Mouse (Mus musculus): ENCODE results near the gene Zp3. TPM values are rescaled to one million over a fixed set of nuclear protein-coding genes. Genes with fewer than 3 reads are reported as not detected.
A peak's percentile ranks its signal among the peaks of the same experiment; 100 is the strongest.

The Zp3 gene
- total and polyA plus RNA-seq, 2 experiments from 2014 or later = not detected

GRCm38 (mm10) chr5:135962125-135962491, 17.8 kb upstream of the Zp3 start:
- no peaks in the 10 kb centered on the region for H3K9me3 ChIP-seq (replicated peaks; ENCODE audit: control insufficient read depth, low read length)
- peak overlapping the region; percentile 62 for H3K4me3 ChIP-seq (ENCODE audit: low read depth, low read length)
- peak overlapping the region; percentile 95 for H3K4me2 ChIP-seq (ENCODE audit: low read depth, low read length)
- DNase-seq (ENCODE audit: low spot score) = no peak
- H3K27ac ChIP-seq (ENCODE audit: low read depth) = peak overlapping the region; percentile 96
- H3K36me3 ChIP-seq (replicated peaks; ENCODE audit: control insufficient read depth, insufficient read depth, low read length) = no peaks in the 10 kb centered on the region
- no peak for ATAC-seq (ENCODE audit: insufficient read depth, low read depth)
- TF ChIP-seq CTCF (IDR thresholded peaks at IDR 0.05; ENCODE audit: low read depth) = no peak
- TF ChIP-seq EP300 (IDR thresholded peaks at IDR 0.05; ENCODE audit: low read depth) = no peak
- peaks cover 30% of the 10 kb centered on the region for H3K4me1 ChIP-seq (ENCODE audit: control insufficient read depth, insufficient read depth)
- H3K9ac ChIP-seq (replicated peaks; ENCODE audit: low read depth, low read length) = peak overlapping the region; percentile 36; the same call in 1 of the 2 replicates
- under 1% methylated on average over 11 of the region's 11 CpGs for WGBS
- H3K27me3 ChIP-seq (ENCODE audit: control insufficient read depth, insufficient read depth, low read length) = no peaks in the 10 kb centered on the region

- Histone ChIP-seq H3K4me2 (ENCODE audit: low read depth, low read length) (peak overlapping the region; percentile 95), H3K9me3 (replicated peaks; ENCODE audit: control insufficient read depth, low read length) (no peaks in the 10 kb centered on the region), H3K9ac (replicated peaks; ENCODE audit: low read depth, low read length) (peak overlapping the region; percentile 83), H3K4me1 (ENCODE audit: control insufficient read depth, insufficient read depth) (peaks cover 28% of the 10 kb centered on the region), H3K27me3 (ENCODE audit: control insufficient read depth, insufficient read depth, low read length) (no peaks in the 10 kb centered on the region), H3K4me3 (ENCODE audit: low read depth, low read length) (peak overlapping the region; percentile 62), H3K27ac (ENCODE audit: low read depth) (peak overlapping the region; percentile 96), H3K36me3 (replicated peaks; ENCODE audit: control insufficient read depth, insufficient read depth, low read length) (no peaks in the 10 kb centered on the region)
- DNase-seq (ENCODE audit: low spot score) (peak; percentile 100), ATAC-seq (ENCODE audit: insufficient read depth, low read depth) (peak; percentile 88)
- WGBS = under 1% methylated on average over 64 of the region's 64 CpGs
- TF ChIP-seq CTCF (IDR thresholded peaks at IDR 0.05; ENCODE audit: low read depth) = peak; percentile 15; the same call in 1 of the 2 replicates
- peak; percentile 71; the same call in 1 of the 2 replicates for TF ChIP-seq EP300 (IDR thresholded peaks at IDR 0.05; ENCODE audit: low read depth)
Observed at GRCm38 (mm10) chr5:135962492-135963279, 17.2 kb upstream of the Zp3 start.

DNA sequence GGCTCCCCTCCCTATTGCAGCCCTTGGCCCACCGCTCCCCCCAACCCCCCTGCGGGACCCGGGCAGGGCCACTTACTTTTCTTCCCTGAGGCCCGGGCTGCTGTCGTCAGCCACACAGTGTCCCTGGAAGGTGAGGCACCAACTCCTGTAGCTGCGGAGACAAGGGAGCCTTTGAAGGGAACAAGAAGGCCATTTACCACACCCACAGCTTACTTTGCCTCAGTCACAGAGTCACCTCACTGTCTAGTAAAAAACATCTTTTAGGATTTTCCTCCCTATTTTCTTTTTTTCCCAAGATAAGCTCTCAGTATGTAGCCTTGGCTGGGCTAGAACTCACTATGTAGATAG, 16.6 kb upstream of the Zp3 start:
- H3K4me2 ChIP-seq (ENCODE audit: low read depth, low read length) = peak overlapping the region; percentile 95
- DNase-seq (ENCODE audit: low spot score) = no peak
- no peaks in the 10 kb centered on the region for H3K36me3 ChIP-seq (replicated peaks; ENCODE audit: control insufficient read depth, insufficient read depth, low read length)
- WGBS = 12% methylated on average over 6 of the region's 6 CpGs
- TF ChIP-seq EP300 (IDR thresholded peaks at IDR 0.05; ENCODE audit: low read depth) = no peak
- no peak for TF ChIP-seq CTCF (IDR thresholded peaks at IDR 0.05; ENCODE audit: low read depth)
- peak overlapping the region; percentile 83 for H3K9ac ChIP-seq (replicated peaks; ENCODE audit: low read depth, low read length)
- peaks cover 24% of the 10 kb centered on the region for H3K4me1 ChIP-seq (ENCODE audit: control insufficient read depth, insufficient read depth)
- peak overlapping the region; percentile 62 for H3K4me3 ChIP-seq (ENCODE audit: low read depth, low read length)
- H3K27me3 ChIP-seq (ENCODE audit: control insufficient read depth, insufficient read depth, low read length) = no peaks in the 10 kb centered on the region
- peak overlapping the region; percentile 96 for H3K27ac ChIP-seq (ENCODE audit: low read depth)
- ATAC-seq (ENCODE audit: insufficient read depth, low read depth) = no peak
- no peaks in the 10 kb centered on the region for H3K9me3 ChIP-seq (replicated peaks; ENCODE audit: control insufficient read depth, low read length)

GRCm38 (mm10) chr5:135965501-135965930, 14.4 kb upstream of the Zp3 start:
- Histone ChIP-seq H3K4me1 (ENCODE audit: control insufficient read depth, insufficient read depth) (peaks cover 23% of the 10 kb centered on the region), H3K9ac (replicated peaks; ENCODE audit: low read depth, low read length) (no peak overlapping the region), H3K27ac (ENCODE audit: low read depth) (no peak overlapping the region), H3K9me3 (replicated peaks; ENCODE audit: control insufficient read depth, low read length) (no peaks in the 10 kb centered on the region), H3K4me2 (ENCODE audit: low read depth, low read length) (peak overlapping the region; percentile 48), H3K4me3 (ENCODE audit: low read depth, low read length) (no peak overlapping the region), H3K36me3 (replicated peaks; ENCODE audit: control insufficient read depth, insufficient read depth, low read length) (no peaks in the 10 kb centered on the region), H3K27me3 (ENCODE audit: control insufficient read depth, insufficient read depth, low read length) (no peaks in the 10 kb centered on the region)
- ATAC-seq (ENCODE audit: insufficient read depth, low read depth) (no peak), DNase-seq (ENCODE audit: low spot score) (no peak)
- TF ChIP-seq CTCF (IDR thresholded peaks at IDR 0.05; ENCODE audit: low read depth) = no peak; the same call in 1 of the 2 replicates
- no peak for TF ChIP-seq EP300 (IDR thresholded peaks at IDR 0.05; ENCODE audit: low read depth)
- WGBS = 5% methylated on average over 24 of the region's 24 CpGs

- no peak overlapping the region for H3K27ac ChIP-seq (ENCODE audit: low read depth)
- no peak overlapping the region for H3K9ac ChIP-seq (replicated peaks; ENCODE audit: low read depth, low read length)
- H3K4me1 ChIP-seq (ENCODE audit: control insufficient read depth, insufficient read depth) = peaks cover 16% of the 10 kb centered on the region
- peak; percentile 21; the same call in 1 of the 2 replicates for TF ChIP-seq CTCF (IDR thresholded peaks at IDR 0.05; ENCODE audit: low read depth)
- TF ChIP-seq EP300 (IDR thresholded peaks at IDR 0.05; ENCODE audit: low read depth) = no peak
- WGBS = 57% methylated on average over 9 of the region's 9 CpGs
- no peak for DNase-seq (ENCODE audit: low spot score)
- no peak overlapping the region for H3K4me2 ChIP-seq (ENCODE audit: low read depth, low read length)
- no peaks in the 10 kb centered on the region for H3K36me3 ChIP-seq (replicated peaks; ENCODE audit: control insufficient read depth, insufficient read depth, low read length)
- H3K4me3 ChIP-seq (ENCODE audit: low read depth, low read length) = no peak overlapping the region
- ATAC-seq (ENCODE audit: insufficient read depth, low read depth) = no peak
- no peaks in the 10 kb centered on the region for H3K9me3 ChIP-seq (replicated peaks; ENCODE audit: control insufficient read depth, low read length)
- H3K27me3 ChIP-seq (ENCODE audit: control insufficient read depth, insufficient read depth, low read length) = no peaks in the 10 kb centered on the region
Observed at GRCm38 (mm10) chr5:135966866-135967265, 13.0 kb upstream of the Zp3 start.
